Mouse (Mus musculus): Measurements from ENCODE around the gene Osbpl10. TPM values are rescaled to one million over a fixed set of nuclear protein-coding genes. Genes with fewer than 3 reads are reported as not detected.

Gene Osbpl10
- total and polyA plus RNA-seq, 3 experiments, result 0.19 TPM; not detected in 2

DNA sequence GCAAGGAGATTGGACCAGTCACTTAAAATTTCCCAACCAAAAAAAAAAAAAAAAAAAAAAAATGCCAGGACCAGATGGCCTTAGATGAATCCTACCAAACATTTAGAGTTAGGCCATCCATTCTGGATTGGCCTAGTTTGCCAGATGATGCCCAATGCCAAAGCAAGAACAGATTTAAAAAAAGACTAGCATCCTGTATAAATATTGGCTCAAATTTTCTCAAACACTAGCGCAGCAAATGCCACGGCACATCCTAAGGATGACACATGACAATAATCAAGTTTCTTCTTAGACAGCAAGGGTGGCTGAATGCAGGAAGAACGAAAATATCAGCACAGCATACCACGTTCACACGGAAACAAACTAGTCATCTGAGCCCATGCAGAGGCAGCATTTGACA, 255.4 kb downstream of the Osbpl10 start (continued):
- TF ChIP-seq RAD21 (IDR thresholded peaks at IDR 0.05; ENCODE audit: low read depth, low read length), result no peak

DNA sequence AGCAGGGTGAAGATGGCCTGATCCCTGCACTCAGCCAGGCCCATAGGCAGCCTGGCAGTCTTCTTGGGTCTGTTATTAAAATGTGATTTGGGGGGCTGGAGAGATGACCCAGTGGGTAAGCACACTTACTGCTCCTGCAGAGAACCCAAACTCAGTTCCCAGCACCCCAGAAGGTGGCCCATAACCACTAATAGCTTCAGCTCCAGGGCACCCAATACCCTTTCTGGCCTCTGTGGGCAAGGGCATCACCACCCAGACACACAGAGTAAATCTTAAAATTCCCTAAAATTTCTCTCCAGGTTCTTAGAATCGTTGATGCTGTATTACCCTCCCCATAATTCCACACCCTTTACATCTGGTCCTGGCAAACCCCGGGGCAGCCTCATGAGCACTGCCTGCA, 256.2 kb downstream of the Osbpl10 start:
- Histone ChIP-seq H3K9me3 (replicated peaks; ENCODE audit: low read length) (no peaks in the 10 kb centered on the region), H3K4me2 (ENCODE audit: insufficient read depth, low read depth, poor library complexity, severe bottlenecking) (no peak overlapping the region), H3K27ac (ENCODE audit: insufficient read depth, low read depth) (no peak overlapping the region), H3K27me3 (replicated peaks) (no peaks in the 10 kb centered on the region), H3K79me2 (replicated peaks; ENCODE audit: control insufficient read depth, extremely low read depth, insufficient read depth, poor library complexity, severe bottlenecking) (no peaks in the 10 kb centered on the region), H3K9ac (ENCODE audit: insufficient read depth, low read depth) (no peak overlapping the region), H3K4me3 (replicated peaks in 1 of 3; ENCODE audit: low read depth in 2 of 3, low read length in 2 of 3, poor library complexity in 1 of 3) (no peak overlapping the region), H3K36me3 (replicated peaks in 1 of 2; ENCODE audit: control insufficient read depth in 1 of 2, insufficient read depth in 1 of 2, low read length in 1 of 2) (peaks cover 0 to 7% of the 10 kb centered on the region in 2 experiments), H3K4me1 (ENCODE audit: control insufficient read depth in 1 of 2, insufficient read depth in 2 of 2) (peaks cover 0 to 6% of the 10 kb centered on the region in 2 experiments; a peak in 1 of 4 replicates)
- dilution Hi-C loops (cut with MboI; ENCODE audit: extremely low pct_ligation_motif_present, extremely low pct_unique_long_range_greater_than_20kb, low sequenced_read_pairs) (no loop called here), in situ Hi-C loops (cut with MboI; ENCODE audit: low pct_ligation_motif_present, low pct_unique_long_range_greater_than_20kb, low sequenced_read_pairs) (no loop called here)
- DNase-seq (ENCODE audit: extremely low read depth), result no peak
- no peak for TF ChIP-seq BHLHE40 (IDR thresholded peaks at IDR 0.05; ENCODE audit: low read depth, low read length)
- no peak for TF ChIP-seq NELFE (IDR thresholded peaks at IDR 0.05; ENCODE audit: low read depth, low read length)

DNA sequence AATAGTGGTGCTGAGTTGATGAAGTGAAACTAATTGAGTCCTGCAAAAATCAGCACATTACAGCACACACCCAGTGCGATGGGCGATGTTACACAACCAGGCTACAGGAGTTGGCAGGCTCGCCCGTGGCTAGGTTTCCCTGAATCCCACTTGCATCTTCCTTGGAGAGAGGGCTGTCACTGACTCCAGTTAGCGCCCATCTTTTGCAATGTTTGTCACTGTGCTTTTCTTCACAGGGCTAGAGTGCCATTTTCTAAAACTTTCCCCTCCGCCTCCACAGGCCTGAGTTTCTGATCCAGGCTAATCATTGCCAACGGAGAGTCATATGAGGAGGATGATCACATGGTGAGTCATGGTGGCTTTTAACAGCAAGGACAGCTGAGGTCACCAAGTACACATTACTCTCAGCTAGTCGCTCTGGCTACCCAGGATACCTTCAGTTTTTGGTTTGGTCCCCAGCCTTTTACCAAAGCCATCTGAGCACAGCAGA, 258.0 kb downstream of the Osbpl10 start:
- Histone ChIP-seq H3K4me2 (ENCODE audit: insufficient read depth, low read depth, poor library complexity, severe bottlenecking) (no peak overlapping the region), H3K27ac (ENCODE audit: insufficient read depth, low read depth) (no peak overlapping the region)
- no peak for DNase-seq (ENCODE audit: extremely low read depth)

DNA sequence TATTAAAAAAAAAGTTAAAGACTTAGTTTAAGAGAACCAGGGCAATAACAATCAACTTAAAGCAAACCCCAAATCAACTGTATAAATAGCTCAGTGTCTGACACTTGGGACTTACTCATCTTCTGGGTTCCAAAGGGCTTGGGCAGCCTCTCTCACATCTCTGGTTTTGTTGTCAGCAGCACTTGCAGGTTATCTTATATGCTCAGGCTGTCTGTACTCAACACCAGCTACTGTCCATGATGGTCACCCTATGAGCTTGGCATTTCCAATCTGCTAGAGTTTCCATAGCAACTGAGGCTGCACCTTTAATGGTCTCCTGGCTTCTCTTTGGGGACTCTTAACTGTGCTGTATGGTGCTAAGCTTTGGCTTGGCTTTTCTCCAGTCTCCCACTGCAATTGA, 259.6 kb downstream of the Osbpl10 start:
- no peak for TF ChIP-seq SMC3 (IDR thresholded peaks at IDR 0.05; ENCODE audit: low read depth, low read length)
- no peak overlapping the region for H3K4me2 ChIP-seq (ENCODE audit: insufficient read depth, low read depth, poor library complexity, severe bottlenecking)
- no peak overlapping the region for H3K4me3 ChIP-seq (replicated peaks in 1 of 3; ENCODE audit: low read depth in 2 of 3, low read length in 2 of 3, poor library complexity in 1 of 3)
- no peaks in the 10 kb centered on the region for H3K4me1 ChIP-seq (ENCODE audit: control insufficient read depth in 1 of 2, insufficient read depth in 2 of 2)
- no peaks in the 10 kb centered on the region for H3K27me3 ChIP-seq (replicated peaks)
- DNase-seq (ENCODE audit: extremely low read depth), result no peak
- dilution Hi-C loops (cut with MboI; ENCODE audit: extremely low pct_ligation_motif_present, extremely low pct_unique_long_range_greater_than_20kb, low sequenced_read_pairs), result no loop called here
- no peaks in the 10 kb centered on the region for H3K9me3 ChIP-seq (replicated peaks; ENCODE audit: low read length)
- H3K9ac ChIP-seq (ENCODE audit: insufficient read depth, low read depth), result no peak overlapping the region
- no peak overlapping the region for H3K27ac ChIP-seq (ENCODE audit: insufficient read depth, low read depth)
- peaks cover 20 to 37% of the 10 kb centered on the region in 2 experiments for H3K36me3 ChIP-seq (replicated peaks in 1 of 2; ENCODE audit: control insufficient read depth in 1 of 2, insufficient read depth in 1 of 2, low read length in 1 of 2)
- in situ Hi-C loops (cut with MboI; ENCODE audit: low pct_ligation_motif_present, low pct_unique_long_range_greater_than_20kb, low sequenced_read_pairs), result no loop called here
- no peaks in the 10 kb centered on the region for H3K79me2 ChIP-seq (replicated peaks; ENCODE audit: control insufficient read depth, extremely low read depth, insufficient read depth, poor library complexity, severe bottlenecking)

More for the DNA sequence above, 258.0 kb downstream of the Osbpl10 start:
- Histone ChIP-seq H3K36me3 (replicated peaks in 1 of 2; ENCODE audit: control insufficient read depth in 1 of 2, insufficient read depth in 1 of 2, low read length in 1 of 2) (peaks cover 10 to 22% of the 10 kb centered on the region in 2 experiments), H3K4me3 (replicated peaks in 1 of 3; ENCODE audit: low read depth in 2 of 3, low read length in 2 of 3, poor library complexity in 1 of 3) (no peak overlapping the region), H3K27me3 (replicated peaks) (no peaks in the 10 kb centered on the region), H3K79me2 (replicated peaks; ENCODE audit: control insufficient read depth, extremely low read depth, insufficient read depth, poor library complexity, severe bottlenecking) (no peaks in the 10 kb centered on the region), H3K9me3 (replicated peaks; ENCODE audit: low read length) (no peaks in the 10 kb centered on the region), H3K4me1 (ENCODE audit: control insufficient read depth in 1 of 2, insufficient read depth in 2 of 2) (no peaks in the 10 kb centered on the region), H3K9ac (ENCODE audit: insufficient read depth, low read depth) (no peak overlapping the region)
- in situ Hi-C loops (cut with MboI; ENCODE audit: low pct_ligation_motif_present, low pct_unique_long_range_greater_than_20kb, low sequenced_read_pairs), result no loop called here
- dilution Hi-C loops (cut with MboI; ENCODE audit: extremely low pct_ligation_motif_present, extremely low pct_unique_long_range_greater_than_20kb, low sequenced_read_pairs), result no loop called here
- TF ChIP-seq MAX (IDR thresholded peaks at IDR 0.05; ENCODE audit: low read length) (no peak), PAX5 (IDR thresholded peaks at IDR 0.05; ENCODE audit: low read length) (no peak), USF2 (conservative IDR thresholded peaks at IDR 0.05; ENCODE audit: low read depth, low read length) (no peak), TCF12 (IDR thresholded peaks at IDR 0.05; ENCODE audit: low read depth, low read length) (no peak), CHD2 (IDR thresholded peaks at IDR 0.05; ENCODE audit: low read length) (no peak), ETS1 (conservative IDR thresholded peaks at IDR 0.05; ENCODE audit: low read depth, low read length) (no peak), KAT2A (IDR thresholded peaks at IDR 0.05; ENCODE audit: insufficient replicate concordance, low read length) (no peak), ELF1 (IDR thresholded peaks at IDR 0.05; ENCODE audit: low read depth, low read length) (no peak), MAFK (IDR thresholded peaks at IDR 0.05; ENCODE audit: insufficient replicate concordance, low read length) (no peak), E2F4 (IDR thresholded peaks at IDR 0.05; ENCODE audit: insufficient replicate concordance, low read depth, low read length) (no peak), ZC3H11A (IDR thresholded peaks at IDR 0.05; ENCODE audit: low read depth, low read length) (no peak), NRF1 (IDR thresholded peaks at IDR 0.05; ENCODE audit: low read depth, low read length) (no peak), ZNF384 (IDR thresholded peaks at IDR 0.05; ENCODE audit: low read depth, low read length) (no peak), IRF4 (IDR thresholded peaks at IDR 0.05; ENCODE audit: low read depth, low read length) (no peak), SMC3 (IDR thresholded peaks at IDR 0.05; ENCODE audit: low read depth, low read length) (no peak), MXI1 (IDR thresholded peaks at IDR 0.05; ENCODE audit: low read depth, low read length) (no peak), HCFC1 (IDR thresholded peaks at IDR 0.05; ENCODE audit: low read depth, low read length) (no peak), RCOR1 (conservative IDR thresholded peaks at IDR 0.05; ENCODE audit: low read depth, low read length) (no peak), RAD21 (IDR thresholded peaks at IDR 0.05; ENCODE audit: low read depth, low read length) (no peak), CTCF (conservative IDR thresholded peaks at IDR 0.05 in 1 of 2, IDR thresholded peaks at IDR 0.05 in 1 of 2; ENCODE audit: low read depth in 2 of 2, low read length in 2 of 2) (no peak)

Measured in CH12.LX (cell line).